Mouse (Mus musculus): ENCODE measurements around the gene Hoxa9.

DNA sequence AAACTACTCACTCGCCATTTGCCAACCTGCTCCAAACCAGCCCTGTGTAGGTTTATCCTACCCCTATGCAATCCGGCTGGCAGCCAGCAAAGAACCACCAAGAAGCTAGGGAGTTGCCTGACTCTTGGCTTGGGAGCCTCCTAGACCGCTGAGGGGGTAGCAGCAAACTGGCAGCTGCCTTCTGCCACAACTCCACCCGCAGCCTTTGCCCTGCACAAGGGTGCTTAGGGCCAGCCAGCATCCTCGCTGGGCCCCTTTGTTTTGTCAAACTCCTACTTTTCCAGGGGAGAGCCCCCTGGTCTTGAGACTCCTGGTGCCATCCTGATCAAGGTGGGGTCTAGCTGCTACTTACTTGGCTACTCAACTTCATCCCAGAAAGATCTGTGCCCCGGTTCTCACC, 46.2 kb downstream of the Hoxa9 start:
- TF ChIP-seq POLR2A (IDR thresholded peaks at IDR 0.05; ENCODE audit: insufficient read depth, low read depth, low read length) (no peak), CTCF (IDR thresholded peaks at IDR 0.05; ENCODE audit: insufficient read depth, low read depth, low read length) (no peak)

All from olfactory bulb, adult 2 months (tissue).